Mouse (Mus musculus): Measurements from ENCODE around the gene Sdad1.

DNA sequence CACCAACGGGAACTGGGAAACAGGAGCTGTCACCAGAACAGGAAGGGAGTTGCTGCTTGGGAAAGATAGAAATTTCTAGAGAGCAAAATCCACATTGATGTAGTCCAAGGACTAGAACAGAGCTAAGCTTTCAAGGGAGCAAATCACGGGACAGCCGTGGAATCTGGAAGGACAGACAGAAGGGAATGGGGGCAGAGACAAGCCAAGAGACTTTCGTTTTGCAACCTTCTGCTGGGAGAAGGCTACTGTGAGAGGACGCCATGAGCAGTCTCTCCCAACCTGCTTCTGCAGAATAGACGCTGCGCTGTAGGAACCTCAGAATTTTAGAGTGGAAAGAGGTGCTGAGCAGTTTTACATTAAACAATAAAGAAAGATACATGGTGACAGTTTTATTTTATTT, 39.5 kb upstream of the Sdad1 start:
- TF ChIP-seq CTCF (conservative IDR thresholded peaks at IDR 0.05; ENCODE audit: insufficient read depth, insufficient read length, low read depth, low read length), result no peak
- TF ChIP-seq POLR2A (IDR thresholded peaks at IDR 0.05; ENCODE audit: low read depth, low read length), result no peak
